Mouse (Mus musculus) ovary, postnatal 14 days (tissue): ENCODE measurements around the gene Sncg.

Experiments used
- DNase-seq: peaks from one replicate; pipeline ENCODE4 v3.0.0; 2022; ENCODE audit warnings: low spot score

Sncg gene

DNA sequence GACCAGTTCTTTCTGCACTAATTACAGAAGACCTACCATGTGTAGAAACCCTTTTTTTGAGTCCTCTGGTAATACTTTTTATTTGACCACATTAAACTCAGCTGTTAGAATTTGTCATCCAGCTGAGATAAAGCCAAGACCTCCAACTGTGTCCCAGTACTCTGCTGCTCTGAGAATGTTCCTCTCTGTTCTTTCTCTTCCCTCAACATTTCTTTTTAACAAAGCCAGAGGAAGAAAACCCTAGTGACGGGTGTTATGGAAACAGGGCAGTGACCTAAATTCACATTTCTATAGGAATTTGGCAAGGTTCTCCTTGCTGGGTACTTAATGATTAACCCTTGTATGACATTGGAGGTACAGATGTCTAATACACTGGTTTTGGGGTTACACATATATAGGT, 35.1 kb downstream of the Sncg start:
- DNase-seq = no peak

DNA sequence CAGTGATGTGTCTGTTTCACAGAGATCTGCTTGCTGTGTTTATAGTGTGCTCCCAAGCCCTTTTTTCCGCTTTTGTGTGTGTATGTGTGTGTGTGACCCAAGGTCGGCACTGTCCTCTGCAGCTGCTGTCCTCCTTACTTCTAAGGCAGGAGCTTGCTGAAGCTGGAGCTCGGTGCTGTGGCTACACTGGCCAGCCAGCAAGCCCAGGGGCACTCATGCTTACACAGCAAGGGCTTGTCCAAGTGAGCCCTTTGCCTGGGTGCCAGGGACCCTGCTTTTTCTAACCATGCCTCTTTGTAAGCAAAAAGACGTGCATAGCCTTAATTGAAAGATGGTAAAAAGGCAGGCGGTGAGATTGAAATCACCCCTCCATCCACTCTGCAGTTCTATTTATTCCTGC, 42.1 kb downstream of the Sncg start:
- DNase-seq = no peak

DNA sequence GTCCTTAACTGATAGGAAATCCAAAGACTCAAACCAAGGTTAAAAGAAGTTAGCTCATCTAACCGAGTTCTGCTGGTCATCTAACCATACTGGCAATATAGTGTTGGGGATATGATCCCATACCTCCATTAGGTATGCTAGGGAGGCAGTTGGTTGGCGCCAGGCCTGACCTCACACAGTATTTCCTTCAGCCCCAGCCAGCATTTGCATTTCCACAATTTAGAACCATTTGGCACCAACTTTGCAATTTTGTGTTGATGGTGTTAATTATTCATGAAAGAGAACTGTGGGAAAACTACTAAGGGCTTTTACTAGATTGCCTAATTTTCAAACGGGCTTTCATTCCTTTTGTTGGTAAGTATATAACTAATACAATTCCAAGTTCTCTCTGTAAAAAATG, 42.7 kb downstream of the Sncg start:
- no peak for DNase-seq

GRCm38 (mm10) chr14:34330657-34331158, 43.9 kb downstream of the Sncg start:
- DNase-seq = no peak

DNA sequence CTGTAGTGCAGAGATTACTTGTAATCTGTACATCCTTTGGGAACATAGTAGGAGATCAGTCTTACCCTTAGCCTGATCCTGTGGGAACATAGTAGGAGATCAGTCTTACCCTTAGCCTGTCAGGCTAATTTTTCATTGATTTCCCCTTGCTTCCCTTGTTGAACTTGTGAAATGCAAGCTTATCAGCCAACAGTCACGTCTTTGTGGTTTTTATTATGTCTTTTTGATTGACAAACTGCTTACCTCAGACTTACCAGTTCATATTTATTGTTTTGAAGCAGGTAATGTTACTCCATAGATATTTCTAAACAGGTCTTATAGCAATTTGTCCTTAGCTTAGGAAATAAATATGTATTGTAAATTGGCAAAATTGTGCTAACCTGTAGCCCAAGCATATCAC, 47.0 kb downstream of the Sncg start:
- no peak for DNase-seq

DNA sequence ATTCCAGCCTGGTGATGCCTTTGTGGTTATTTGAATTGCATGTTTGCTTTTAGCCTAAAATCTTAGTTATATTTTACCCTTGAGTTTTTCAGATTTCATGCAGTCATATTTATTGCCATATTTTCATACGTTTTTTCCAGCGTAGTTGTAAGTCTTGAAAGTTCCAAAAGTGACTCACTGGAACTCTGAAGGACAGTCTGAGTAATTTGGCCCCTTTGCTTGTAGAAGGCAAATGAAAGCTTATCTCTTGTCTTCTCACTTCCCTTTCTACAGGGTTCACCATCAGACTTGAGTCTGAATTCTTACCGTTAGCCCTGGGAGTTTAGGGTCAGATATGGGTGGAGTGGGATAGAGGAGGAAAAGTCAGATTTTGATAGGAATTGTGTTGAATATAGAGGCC, 48.0 kb downstream of the Sncg start:
- no peak for DNase-seq

GRCm38 (mm10) chr14:34323576-34324085, 51.0 kb downstream of the Sncg start:
- no peak for DNase-seq
